Mouse (Mus musculus): ENCODE data around the gene Fdxr. TPM values are rescaled to one million over a fixed set of nuclear protein-coding genes. Genes with fewer than 3 reads are reported as not detected.

Fdxr gene
- polyA plus RNA-seq, 1 experiment from 2014 or later, result 11.5 TPM

DNA sequence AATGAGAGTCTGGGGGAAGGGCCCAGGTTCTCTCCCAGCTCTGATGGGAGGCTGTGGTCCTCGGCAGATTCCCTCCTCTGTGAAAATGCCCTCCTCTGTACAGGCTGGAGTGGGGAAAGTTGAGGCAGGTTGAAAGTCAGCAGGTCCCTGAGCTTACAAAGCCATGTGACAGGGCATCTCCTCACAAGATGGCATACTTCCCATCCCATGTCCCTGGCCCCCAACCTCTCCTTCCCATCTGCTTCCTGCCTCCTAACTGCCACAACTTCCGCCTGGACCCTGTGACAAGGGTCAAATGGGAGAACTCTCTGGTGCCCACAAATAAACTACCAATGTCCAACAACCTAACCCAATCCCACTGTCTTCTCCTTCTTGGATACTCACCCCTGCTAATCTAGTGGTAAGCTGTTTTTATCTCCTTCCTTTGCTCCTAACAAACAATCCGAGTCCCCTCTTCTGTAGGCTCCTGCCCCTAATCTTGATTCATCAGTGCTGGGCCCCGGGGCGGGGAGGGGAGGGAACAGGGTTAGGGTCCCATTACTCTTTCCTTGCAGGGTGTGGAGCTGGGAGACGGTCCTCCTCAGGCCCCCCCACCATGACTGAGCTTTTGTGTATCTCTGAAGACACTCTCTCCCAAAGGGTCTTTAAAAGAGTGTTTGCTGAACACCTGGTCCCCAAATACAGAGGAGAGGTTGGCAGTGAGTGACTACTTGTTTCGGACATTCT lies 12.6 kb downstream of the Fdxr start:
- no peak overlapping the region for H3K27ac ChIP-seq (ENCODE audit: low read length)
- H3K36me3 ChIP-seq (ENCODE audit: control insufficient read depth, insufficient read depth, low read length), result no peaks in the 10 kb centered on the region; the same call in 1 of the 2 replicates
- no peaks in the 10 kb centered on the region for H3K9me3 ChIP-seq (ENCODE audit: control insufficient read depth, low read depth, low read length)
- H3K4me1 ChIP-seq (ENCODE audit: control insufficient read depth, insufficient read depth, low read length), result 0 out of 2 replicates have a peak, but pooled peaks cover 5% of the 10 kb centered on the region
- H3K4me2 ChIP-seq (replicated peaks; ENCODE audit: low read depth, low read length), result no peak overlapping the region
- WGBS, result 53% methylated on average over 7 of the region's 7 CpGs
- no peak for ATAC-seq (ENCODE audit: insufficient number of reproducible peaks, insufficient read depth, low FRiP score, low read depth)
- no peak overlapping the region for H3K4me3 ChIP-seq (ENCODE audit: low read depth, low read length)
- no peak overlapping the region for H3K9ac ChIP-seq (replicated peaks; ENCODE audit: low read depth, low read length)
- peaks cover 58% of the 10 kb centered on the region for H3K27me3 ChIP-seq (ENCODE audit: control insufficient read depth, insufficient read depth, low read length)

DNA sequence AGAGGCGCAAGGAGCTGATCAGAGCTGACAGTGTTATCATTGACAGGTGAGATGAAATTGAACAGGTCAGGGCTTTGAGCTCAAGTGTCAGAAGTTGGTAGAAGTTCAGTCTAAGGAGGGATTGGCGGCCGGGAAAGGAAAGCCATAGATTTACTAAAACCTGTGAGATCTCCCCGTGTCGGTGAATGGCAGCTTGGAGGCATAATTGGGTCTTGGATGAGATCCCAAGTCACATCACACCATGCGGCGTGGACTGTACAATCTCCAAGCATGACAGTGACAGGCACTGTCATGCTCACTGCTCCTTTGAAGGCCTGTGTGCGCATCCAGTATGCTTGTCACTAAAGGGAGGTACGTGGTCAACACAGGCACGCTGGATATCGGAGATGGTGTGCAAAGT lies 13.9 kb downstream of the Fdxr start:
- no peak for ATAC-seq (ENCODE audit: insufficient number of reproducible peaks, insufficient read depth, low FRiP score, low read depth)
- WGBS, result 82% methylated on average over 11 of the region's 11 CpGs
- no peak overlapping the region for H3K27ac ChIP-seq (ENCODE audit: low read length)
- no peaks in the 10 kb centered on the region for H3K36me3 ChIP-seq (ENCODE audit: control insufficient read depth, insufficient read depth, low read length)
- peaks cover 53% of the 10 kb centered on the region for H3K27me3 ChIP-seq (ENCODE audit: control insufficient read depth, insufficient read depth, low read length)
- H3K4me2 ChIP-seq (replicated peaks; ENCODE audit: low read depth, low read length), result no peak overlapping the region
- no peaks in the 10 kb centered on the region for H3K9me3 ChIP-seq (ENCODE audit: control insufficient read depth, low read depth, low read length)
- H3K9ac ChIP-seq (replicated peaks; ENCODE audit: low read depth, low read length), result no peak overlapping the region
- H3K4me3 ChIP-seq (ENCODE audit: low read depth, low read length), result no peak overlapping the region
- H3K4me1 ChIP-seq (ENCODE audit: control insufficient read depth, insufficient read depth, low read length), result peaks cover 8% of the 10 kb centered on the region; the same call in 1 of the 2 replicates

DNA sequence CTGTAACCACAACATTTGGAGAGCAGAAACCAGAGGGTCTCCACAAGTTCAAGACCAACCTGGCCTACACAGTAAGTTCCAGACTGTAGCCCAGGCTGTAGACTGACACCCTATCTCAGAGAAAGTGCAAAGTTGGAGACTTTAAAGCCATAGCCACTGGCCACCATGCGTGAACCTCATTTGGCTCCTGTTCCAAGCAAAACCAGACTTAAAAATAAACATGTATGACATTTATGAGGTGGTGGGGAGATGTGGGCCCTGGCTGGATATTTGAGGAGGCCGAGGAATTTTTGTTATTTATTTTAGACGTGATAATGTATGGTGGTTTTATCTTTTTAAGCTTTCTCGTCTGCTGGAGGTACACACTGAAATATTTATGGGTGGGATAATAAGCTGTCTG lies 17.7 kb downstream of the Fdxr start:
- peaks cover 26% of the 10 kb centered on the region; the same call in 1 of the 2 replicates for H3K27me3 ChIP-seq (ENCODE audit: control insufficient read depth, insufficient read depth, low read length)
- no peak for ATAC-seq (ENCODE audit: insufficient number of reproducible peaks, insufficient read depth, low FRiP score, low read depth)
- H3K27ac ChIP-seq (ENCODE audit: low read length), result no peak overlapping the region
- no peak overlapping the region for H3K9ac ChIP-seq (replicated peaks; ENCODE audit: low read depth, low read length)
- no peak overlapping the region for H3K4me3 ChIP-seq (ENCODE audit: low read depth, low read length)
- H3K4me2 ChIP-seq (replicated peaks; ENCODE audit: low read depth, low read length), result no peak overlapping the region
- H3K36me3 ChIP-seq (ENCODE audit: control insufficient read depth, insufficient read depth, low read length), result no peaks in the 10 kb centered on the region
- peaks cover 3% of the 10 kb centered on the region; the same call in 1 of the 2 replicates for H3K4me1 ChIP-seq (ENCODE audit: control insufficient read depth, insufficient read depth, low read length)
- no peaks in the 10 kb centered on the region for H3K9me3 ChIP-seq (ENCODE audit: control insufficient read depth, low read depth, low read length)
- WGBS, result 26% methylated on average over 4 of the region's 4 CpGs

DNA sequence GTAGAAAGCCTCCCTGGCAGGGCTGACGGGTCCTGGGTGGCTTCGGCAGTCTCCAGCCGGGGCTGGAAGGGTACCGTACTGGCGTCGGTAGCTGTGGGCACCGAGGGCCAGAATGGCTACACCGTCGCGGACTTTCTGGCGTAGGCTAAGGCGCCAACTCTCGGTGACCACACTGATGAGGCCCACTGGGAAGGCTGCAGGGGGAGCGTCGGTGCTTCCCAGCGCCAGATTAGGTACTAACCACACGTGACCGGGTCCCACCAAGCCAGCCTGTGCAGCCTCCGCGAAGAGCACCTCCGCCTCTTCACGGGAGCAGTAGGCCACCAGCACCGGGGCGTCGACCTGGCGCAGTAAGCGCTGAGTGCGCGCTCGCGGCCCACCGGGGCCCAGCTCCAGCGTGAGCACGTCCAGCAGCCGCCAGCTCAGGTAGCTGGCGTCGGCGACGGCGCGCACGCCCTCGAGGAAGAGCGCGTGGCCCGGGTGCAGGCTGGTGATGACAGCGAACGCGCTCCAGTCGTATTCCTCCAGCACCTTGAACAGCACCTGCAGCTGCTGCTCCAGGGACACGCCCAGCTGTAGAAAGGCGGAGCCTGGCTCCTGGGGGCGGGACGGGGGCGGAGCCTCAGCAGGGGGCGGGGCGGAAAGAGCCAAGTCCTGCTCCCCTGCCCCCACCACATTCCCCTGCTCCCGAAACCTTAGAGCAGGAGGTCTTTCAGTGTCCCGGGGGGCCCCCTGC lies 18.9 kb downstream of the Fdxr start:
- H3K4me2 ChIP-seq (replicated peaks; ENCODE audit: low read depth, low read length), result 0 out of 2 replicates have a peak overlapping the region, but pooled peaks have one; percentile 21
- no peak overlapping the region for H3K27ac ChIP-seq (ENCODE audit: low read length)
- no peaks in the 10 kb centered on the region for H3K36me3 ChIP-seq (ENCODE audit: control insufficient read depth, insufficient read depth, low read length)
- ATAC-seq (ENCODE audit: insufficient number of reproducible peaks, insufficient read depth, low FRiP score, low read depth), result peak; percentile 54; the same call in 1 of the 2 replicates
- H3K4me3 ChIP-seq (ENCODE audit: low read depth, low read length), result peak overlapping the region; percentile 2; the same call in 1 of the 2 replicates
- H3K9ac ChIP-seq (replicated peaks; ENCODE audit: low read depth, low read length), result 0 out of 2 replicates have a peak overlapping the region, but pooled peaks have one; percentile 1
- H3K4me1 ChIP-seq (ENCODE audit: control insufficient read depth, insufficient read depth, low read length), result peaks cover 3% of the 10 kb centered on the region; the same call in 1 of the 2 replicates
- 16% methylated on average over 59 of the region's 59 CpGs for WGBS
- H3K27me3 ChIP-seq (ENCODE audit: control insufficient read depth, insufficient read depth, low read length), result peaks cover 24% of the 10 kb centered on the region; the same call in 1 of the 2 replicates
- H3K9me3 ChIP-seq (ENCODE audit: control insufficient read depth, low read depth, low read length), result no peaks in the 10 kb centered on the region

DNA sequence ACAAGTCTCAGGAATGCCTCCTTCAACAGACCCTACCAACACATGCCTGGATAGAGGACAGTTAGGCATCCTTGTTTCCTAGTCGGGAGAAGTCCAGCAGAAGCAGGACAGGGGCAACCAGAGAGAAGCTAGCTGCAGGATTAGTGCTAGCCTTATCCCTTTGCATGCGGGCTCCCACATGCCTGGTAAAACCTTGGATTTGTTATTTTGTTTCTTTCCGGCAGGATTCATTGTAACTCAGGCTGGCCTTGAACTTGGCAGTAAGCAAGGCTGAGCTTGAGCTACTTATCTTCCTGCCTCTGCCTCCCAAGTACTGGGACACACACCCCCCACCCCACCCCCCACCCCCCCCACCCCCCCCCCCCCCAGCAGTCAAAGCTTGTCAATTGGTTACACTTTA lies 25.6 kb downstream of the Fdxr start:
- peaks cover 37% of the 10 kb centered on the region for H3K27me3 ChIP-seq (ENCODE audit: control insufficient read depth, insufficient read depth, low read length)
- no peak overlapping the region for H3K9ac ChIP-seq (replicated peaks; ENCODE audit: low read depth, low read length)
- 52% methylated on average over 3 of the region's 3 CpGs for WGBS
- H3K4me2 ChIP-seq (replicated peaks; ENCODE audit: low read depth, low read length), result no peak overlapping the region
- H3K9me3 ChIP-seq (ENCODE audit: control insufficient read depth, low read depth, low read length), result no peaks in the 10 kb centered on the region
- no peak overlapping the region for H3K27ac ChIP-seq (ENCODE audit: low read length)
- no peak overlapping the region for H3K4me3 ChIP-seq (ENCODE audit: low read depth, low read length)
- no peaks in the 10 kb centered on the region for H3K36me3 ChIP-seq (ENCODE audit: control insufficient read depth, insufficient read depth, low read length)
- no peak for ATAC-seq (ENCODE audit: insufficient number of reproducible peaks, insufficient read depth, low FRiP score, low read depth)
- H3K4me1 ChIP-seq (ENCODE audit: control insufficient read depth, insufficient read depth, low read length), result peaks cover 10% of the 10 kb centered on the region

DNA sequence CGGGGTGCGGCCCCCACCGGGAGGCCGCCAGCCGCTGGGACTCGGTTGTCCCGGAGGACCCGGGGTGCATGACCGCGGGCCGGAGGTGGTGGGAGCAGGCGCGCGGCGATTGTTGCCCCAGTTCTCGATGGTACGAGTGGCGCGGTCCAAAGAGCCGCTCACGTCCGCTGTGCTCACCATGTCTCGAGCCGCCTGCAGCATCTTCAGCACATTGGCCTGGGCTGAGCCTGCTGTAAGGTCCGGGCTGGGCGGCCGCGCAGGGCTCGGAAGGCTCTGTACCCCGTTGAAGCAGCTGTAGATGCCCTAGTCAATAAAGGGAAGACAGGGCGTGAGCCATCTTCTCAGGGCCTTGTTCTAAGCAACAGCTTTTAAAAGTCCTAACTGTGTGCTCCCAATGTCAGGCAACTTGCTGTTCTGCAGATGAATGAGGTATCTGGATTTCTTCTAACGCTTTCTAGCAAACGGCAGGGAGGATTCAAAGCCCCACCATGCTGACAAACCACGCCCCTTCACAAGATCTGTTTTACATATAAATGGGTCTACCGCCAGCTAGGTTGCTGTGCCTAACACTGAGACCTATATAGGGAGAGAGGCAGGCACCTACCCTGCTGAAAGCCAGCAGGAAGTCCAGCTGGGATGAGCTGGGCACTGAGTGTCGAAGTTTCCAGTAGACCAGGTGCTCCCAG lies 26.3 kb downstream of the Fdxr start:
- Histone ChIP-seq H3K4me2 (replicated peaks; ENCODE audit: low read depth, low read length) (peak overlapping the region; percentile 66), H3K9ac (replicated peaks; ENCODE audit: low read depth, low read length) (no peak overlapping the region; the same call in 1 of the 2 replicates), H3K27ac (ENCODE audit: low read length) (no peak overlapping the region), H3K36me3 (ENCODE audit: control insufficient read depth, insufficient read depth, low read length) (no peaks in the 10 kb centered on the region), H3K4me1 (ENCODE audit: control insufficient read depth, insufficient read depth, low read length) (peaks cover 10% of the 10 kb centered on the region), H3K4me3 (ENCODE audit: low read depth, low read length) (peak overlapping the region; percentile 36), H3K27me3 (ENCODE audit: control insufficient read depth, insufficient read depth, low read length) (peaks cover 37% of the 10 kb centered on the region), H3K9me3 (ENCODE audit: control insufficient read depth, low read depth, low read length) (no peaks in the 10 kb centered on the region)
- 3% methylated on average over 36 of the region's 36 CpGs for WGBS
- ATAC-seq (ENCODE audit: insufficient number of reproducible peaks, insufficient read depth, low FRiP score, low read depth), result peak; percentile 35; the same call in 1 of the 2 replicates

DNA sequence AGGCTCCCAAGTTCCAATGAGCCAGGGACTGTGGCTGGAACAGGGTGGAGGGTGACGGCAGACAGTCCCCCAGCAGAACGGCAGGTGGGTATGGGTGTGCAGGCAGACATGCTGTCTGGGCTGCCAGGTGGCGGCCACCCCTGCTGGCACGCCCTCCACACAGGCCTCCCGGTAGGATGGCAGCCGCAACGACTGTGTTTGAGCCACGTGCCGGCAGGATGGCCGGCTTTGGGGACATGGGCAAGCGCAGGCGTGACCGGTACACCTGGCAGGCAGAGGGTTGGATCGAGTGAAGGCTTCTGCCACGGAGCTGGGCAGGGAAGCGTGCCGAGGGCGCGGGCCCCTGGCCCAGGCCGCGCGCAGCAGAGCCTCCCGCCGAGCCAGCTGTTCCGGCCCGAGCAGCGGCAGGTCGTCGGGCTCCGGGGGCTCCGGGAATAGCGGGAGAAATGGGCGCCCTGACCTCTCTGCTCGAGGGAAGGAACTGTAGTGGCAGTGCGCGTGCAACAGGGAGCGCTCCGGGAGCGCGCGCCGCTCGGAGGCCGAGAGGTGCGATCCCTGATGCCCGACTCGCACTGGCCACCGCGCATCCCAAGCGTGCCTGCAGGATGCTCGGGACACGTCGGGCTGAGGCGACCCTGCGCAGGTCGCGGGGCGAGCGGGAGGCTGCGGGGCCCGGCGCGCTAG lies 27.0 kb downstream of the Fdxr start:
- Histone ChIP-seq H3K27ac (ENCODE audit: low read length) (no peak overlapping the region), H3K9me3 (ENCODE audit: control insufficient read depth, low read depth, low read length) (no peaks in the 10 kb centered on the region), H3K36me3 (ENCODE audit: control insufficient read depth, insufficient read depth, low read length) (no peaks in the 10 kb centered on the region; the same call in 1 of the 2 replicates), H3K4me1 (ENCODE audit: control insufficient read depth, insufficient read depth, low read length) (peaks cover 10% of the 10 kb centered on the region), H3K4me2 (replicated peaks; ENCODE audit: low read depth, low read length) (peak overlapping the region; percentile 66), H3K27me3 (ENCODE audit: control insufficient read depth, insufficient read depth, low read length) (peaks cover 37% of the 10 kb centered on the region), H3K4me3 (ENCODE audit: low read depth, low read length) (peak overlapping the region; percentile 36), H3K9ac (replicated peaks; ENCODE audit: low read depth, low read length) (no peak overlapping the region; the same call in 1 of the 2 replicates)
- ATAC-seq (ENCODE audit: insufficient number of reproducible peaks, insufficient read depth, low FRiP score, low read depth), result no peak
- WGBS, result 3% methylated on average over 60 of the region's 63 CpGs

DNA sequence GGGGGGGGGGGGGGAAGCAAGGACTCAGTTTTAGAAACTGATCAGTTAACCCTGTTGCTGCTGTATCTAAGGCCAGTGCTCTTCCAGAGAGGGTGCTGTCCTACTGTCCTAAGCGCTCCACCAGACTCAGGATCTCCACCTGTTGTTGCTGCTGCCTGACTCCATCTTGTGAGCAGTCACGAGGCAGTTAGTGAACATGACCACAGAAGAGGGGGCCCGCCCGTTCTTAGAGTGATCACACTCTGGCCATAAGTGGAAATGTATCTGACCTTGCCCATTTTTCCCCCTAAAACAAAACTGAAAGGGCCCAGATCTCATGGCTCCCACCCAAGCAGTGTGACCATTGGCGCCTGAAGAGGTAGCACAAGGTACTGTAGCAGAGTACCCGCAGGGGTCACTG lies 28.9 kb downstream of the Fdxr start:
- Histone ChIP-seq H3K36me3 (ENCODE audit: control insufficient read depth, insufficient read depth, low read length) (no peaks in the 10 kb centered on the region; the same call in 1 of the 2 replicates), H3K4me3 (ENCODE audit: low read depth, low read length) (no peak overlapping the region), H3K27ac (ENCODE audit: low read length) (no peak overlapping the region), H3K9ac (replicated peaks; ENCODE audit: low read depth, low read length) (no peak overlapping the region), H3K4me1 (ENCODE audit: control insufficient read depth, insufficient read depth, low read length) (peaks cover 10% of the 10 kb centered on the region), H3K4me2 (replicated peaks; ENCODE audit: low read depth, low read length) (no peak overlapping the region), H3K9me3 (ENCODE audit: control insufficient read depth, low read depth, low read length) (no peaks in the 10 kb centered on the region), H3K27me3 (ENCODE audit: control insufficient read depth, insufficient read depth, low read length) (peaks cover 37% of the 10 kb centered on the region)
- no peak for ATAC-seq (ENCODE audit: insufficient number of reproducible peaks, insufficient read depth, low FRiP score, low read depth)
- WGBS, result 63% methylated on average over 6 of the region's 6 CpGs
